Mouse (Mus musculus) stomach, postnatal 0 days (tissue): ENCODE measurements around the gene Pdzd2. TPM values are rescaled to one million over a fixed set of nuclear protein-coding genes. Genes with fewer than 3 reads are reported as not detected.
A peak's percentile ranks its signal among the peaks of the same experiment; 100 is the strongest.

Experiments used
- ATAC-seq: fragments of 200-750 bp; cut with Nextera tagmentation; 2 replicates; pipeline ENCODE4 v1.8.0; 2017; ENCODE audit not compliant: low FRiP score, low TSS enrichment
- DNase-seq: peaks from one replicate; pipeline ENCODE4 v3.0.0-alpha.2; 2016; ENCODE audit warnings: low spot score
- H3K27ac ChIP-seq: fragments of 300-500 bp; sonication (generic); replicated peaks from 2 replicates; pipeline ENCODE4 v1.5.1; 2014; ENCODE audit warnings: mild to moderate bottlenecking, control low read depth
- H3K27me3 ChIP-seq: fragments of 300-500 bp; sonication (generic); 2 replicates; pipeline ENCODE4 v1.6.1; 2014; ENCODE audit warnings: low read length; ENCODE audit not compliant: control insufficient read depth, insufficient read depth
- H3K36me3 ChIP-seq: fragments of 300-500 bp; sonication (generic); 2 replicates; pipeline ENCODE4 v1.6.1; 2014; ENCODE audit warnings: low read length, mixed read lengths; ENCODE audit not compliant: control insufficient read depth, insufficient read depth
- H3K4me1 ChIP-seq: fragments of 300-500 bp; sonication (generic); replicated peaks from 2 replicates; pipeline ENCODE4 v1.6.1; 2014; ENCODE audit warnings: antibody characterized with exemption; ENCODE audit not compliant: control insufficient read depth, insufficient read depth
- H3K4me2 ChIP-seq: fragments of 300-500 bp; sonication (generic); replicated peaks from 2 replicates; pipeline ENCODE4 v1.6.1; 2014; ENCODE audit warnings: low read depth, mild to moderate bottlenecking, control low read depth, moderate library complexity
- H3K4me3 ChIP-seq: fragments of 300-500 bp; sonication (generic); 2 replicates; pipeline ENCODE4 v1.5.1; 2014; ENCODE audit warnings: low read depth, low read length, control low read depth
- H3K9ac ChIP-seq: fragments of 300-500 bp; sonication (generic); 2 replicates; pipeline ENCODE4 v1.6.1; 2014; ENCODE audit warnings: mild to moderate bottlenecking, low read length, control low read depth, mixed read lengths
- H3K9me3 ChIP-seq: fragments of 300-500 bp; sonication (generic); 2 replicates; pipeline ENCODE4 v1.6.1; 2016; ENCODE audit warnings: low read length; ENCODE audit not compliant: control insufficient read depth
- CTCF ChIP-seq: IDR thresholded peaks from 2 replicates; pipeline ENCODE4 v1.5.1; 2016; ENCODE audit warnings: antibody characterized with exemption, low read depth, mild to moderate bottlenecking, moderate library complexity
- EP300 ChIP-seq: optimal IDR thresholded peaks from 2 replicates; pipeline ENCODE3; 2016; ENCODE audit warnings: antibody characterized with exemption
- WGBS: fragments of 180-500 bp; shearing (Covaris S2); extraction: QIAGEN DNeasy Blood & Tissue Kit; methylation state at CpG from one replicate; pipeline ENCODE4 v1.1.7; 2014; 5-methylcytosine and 5-hydroxymethylcytosine counted together
- polyA plus RNA-seq: library from polyadenylated mRNA; unstranded; fragments of >200 nt; fragmentation: Nextera tagmentation; extraction: Ambion mirVana; gene quantifications from 2 replicates; pipeline ENCODE4 v1.2.1, GENCODE M21; 2015

Gene Pdzd2
- polyA plus RNA-seq, 1 experiment from 2014 or later, result 19.1 TPM

GRCm38 (mm10) chr15:12507523-12507922 is 232.2 kb downstream of the Pdzd2 start:
- 86% methylated on average over 4 of the region's 4 CpGs for WGBS

GRCm38 (mm10) chr15:12506514-12506913 is 233.2 kb downstream of the Pdzd2 start:
- H3K9me3 ChIP-seq, result no peaks in the 10 kb centered on the region
- no peaks in the 10 kb centered on the region for H3K27me3 ChIP-seq
- no peak overlapping the region for H3K4me2 ChIP-seq
- H3K36me3 ChIP-seq, result no peaks in the 10 kb centered on the region
- no peaks in the 10 kb centered on the region for H3K4me1 ChIP-seq
- ATAC-seq (no peak), DNase-seq (no peak)
- H3K9ac ChIP-seq, result no peak overlapping the region
- no peak overlapping the region for H3K4me3 ChIP-seq
- 72% methylated on average over 10 of the region's 10 CpGs for WGBS
- TF ChIP-seq EP300, result no peak
- no peak for TF ChIP-seq CTCF
- H3K27ac ChIP-seq, result no peak overlapping the region

More at GRCm38 (mm10) chr15:12507523-12507922, 232.2 kb downstream of the Pdzd2 start:
- ATAC-seq, result no peak
- no peak for DNase-seq
- no peak overlapping the region for H3K9ac ChIP-seq
- H3K9me3 ChIP-seq, result no peaks in the 10 kb centered on the region
- no peak overlapping the region for H3K27ac ChIP-seq
- TF ChIP-seq CTCF (no peak), EP300 (no peak)
- no peaks in the 10 kb centered on the region for H3K27me3 ChIP-seq
- H3K4me1 ChIP-seq, result no peaks in the 10 kb centered on the region
- H3K4me2 ChIP-seq, result no peak overlapping the region
- H3K4me3 ChIP-seq, result no peak overlapping the region
- H3K36me3 ChIP-seq, result no peaks in the 10 kb centered on the region

GRCm38 (mm10) chr15:12506085-12506484 is 233.6 kb downstream of the Pdzd2 start:
- ATAC-seq, result no peak
- H3K9ac ChIP-seq, result no peak overlapping the region
- H3K9me3 ChIP-seq, result no peaks in the 10 kb centered on the region
- no peaks in the 10 kb centered on the region for H3K4me1 ChIP-seq
- TF ChIP-seq CTCF (no peak), EP300 (no peak)
- H3K27me3 ChIP-seq, result no peaks in the 10 kb centered on the region
- no peak overlapping the region for H3K4me2 ChIP-seq
- WGBS, result 75% methylated on average over 4 of the region's 4 CpGs
- DNase-seq, result no peak
- H3K36me3 ChIP-seq, result no peaks in the 10 kb centered on the region
- no peak overlapping the region for H3K4me3 ChIP-seq
- no peak overlapping the region for H3K27ac ChIP-seq

GRCm38 (mm10) chr15:12505556-12505955 is 234.2 kb downstream of the Pdzd2 start:
- Histone ChIP-seq H3K4me3 (no peak overlapping the region), H3K27me3 (no peaks in the 10 kb centered on the region), H3K9ac (no peak overlapping the region), H3K4me2 (no peak overlapping the region), H3K27ac (no peak overlapping the region), H3K4me1 (no peaks in the 10 kb centered on the region), H3K9me3 (no peaks in the 10 kb centered on the region), H3K36me3 (no peaks in the 10 kb centered on the region)
- WGBS, result 89% methylated on average over 11 of the region's 11 CpGs
- no peak for DNase-seq
- no peak for ATAC-seq
- no peak for TF ChIP-seq EP300
- TF ChIP-seq CTCF, result no peak

GRCm38 (mm10) chr15:12503907-12504306 is 235.8 kb downstream of the Pdzd2 start:
- DNase-seq, result no peak
- 76% methylated on average over 9 of the region's 9 CpGs for WGBS

GRCm38 (mm10) chr15:12501924-12502548 is 237.7 kb downstream of the Pdzd2 start:
- 68% methylated on average over 13 of the region's 13 CpGs for WGBS
- no peak overlapping the region for H3K4me2 ChIP-seq
- H3K27me3 ChIP-seq, result no peaks in the 10 kb centered on the region
- no peaks in the 10 kb centered on the region for H3K9me3 ChIP-seq
- TF ChIP-seq EP300 (no peak), CTCF (no peak)
- H3K27ac ChIP-seq, result no peak overlapping the region
- no peak overlapping the region for H3K4me3 ChIP-seq
- ATAC-seq, result no peak
- 0 out of 2 replicates have a peak, but pooled peaks cover 2% of the 10 kb centered on the region for H3K4me1 ChIP-seq
- DNase-seq, result no peak
- H3K9ac ChIP-seq, result no peak overlapping the region
- H3K36me3 ChIP-seq, result no peaks in the 10 kb centered on the region

More at GRCm38 (mm10) chr15:12503907-12504306, 235.8 kb downstream of the Pdzd2 start:
- Histone ChIP-seq H3K4me2 (no peak overlapping the region), H3K27me3 (no peaks in the 10 kb centered on the region), H3K9me3 (no peaks in the 10 kb centered on the region), H3K36me3 (no peaks in the 10 kb centered on the region), H3K4me3 (no peak overlapping the region), H3K27ac (no peak overlapping the region), H3K9ac (no peak overlapping the region), H3K4me1 (0 out of 2 replicates have a peak, but pooled peaks cover 2% of the 10 kb centered on the region)
- peak; percentile 65 for ATAC-seq
- TF ChIP-seq CTCF, result no peak
- TF ChIP-seq EP300, result no peak
